Mouse (Mus musculus) CH12.LX (cell line): ENCODE measurements around the gene Nfx1.

ENCODE experiments used
- CTCF ChIP-seq, 2 experiments: IDR thresholded peaks in 1 of 2; conservative IDR thresholded peaks in 1 of 2; 2 replicates each; pipeline ENCODE4 v1.5.1; 2011 to 2012; ENCODE audit warnings: low read depth in 2 of 2, low read length in 2 of 2, improper control_type of control experiment in 1 of 2, inconsistent platforms in 1 of 2, mild to moderate bottlenecking in 1 of 2, moderate library complexity in 1 of 2
- POLR2A ChIP-seq: IDR thresholded peaks from 2 replicates; pipeline ENCODE4 v1.6.1; 2011; ENCODE audit warnings: low read depth, mild to moderate bottlenecking, improper control_type of control experiment, low read length
- ZNF384 ChIP-seq: IDR thresholded peaks from 2 replicates; pipeline ENCODE4 v1.6.1; 2012; ENCODE audit warnings: low read depth, low read length, improper control_type of control experiment, inconsistent platforms

GRCm38 (mm10) chr4:41065196-41065595 lies 94.5 kb downstream of the Nfx1 start:
- TF ChIP-seq CTCF (conservative IDR thresholded peaks at IDR 0.05 in 1 of 2, IDR thresholded peaks at IDR 0.05 in 1 of 2; ENCODE audit: low read depth in 2 of 2, low read length in 2 of 2) (no peak), POLR2A (no peak), ZNF384 (no peak)
